Mouse (Mus musculus) neural tube, embryonic 14.5 days (tissue): ENCODE results near the gene Olfr49. TPM values are rescaled to one million over a fixed set of nuclear protein-coding genes. Genes with fewer than 3 reads are reported as not detected.

ENCODE experiments used
- ATAC-seq: fragments of 200-750 bp; cut with Nextera tagmentation; 2 replicates; pipeline ENCODE4 v1.8.0; 2017; ENCODE audit warnings: low read depth, mild to moderate bottlenecking, moderate TSS enrichment, moderate library complexity
- H3K27ac ChIP-seq: fragments of 300-500 bp; sonication (generic); 2 replicates; pipeline ENCODE4 v1.5.1; 2014; ENCODE audit warnings: low read depth, mild to moderate bottlenecking, control low read depth, low read length, moderate library complexity, mixed read lengths
- H3K27me3 ChIP-seq: fragments of 300-500 bp; sonication (generic); 2 replicates; pipeline ENCODE4 v1.6.1; 2014; ENCODE audit warnings: low read length; ENCODE audit not compliant: control insufficient read depth, insufficient read depth
- H3K36me3 ChIP-seq: fragments of 300-500 bp; sonication (generic); 2 replicates; pipeline ENCODE4 v1.6.1; 2014; ENCODE audit warnings: low read length, mixed read lengths; ENCODE audit not compliant: control insufficient read depth, insufficient read depth
- H3K4me1 ChIP-seq: fragments of 300-500 bp; sonication (generic); 2 replicates; pipeline ENCODE4 v1.6.1; 2014; ENCODE audit warnings: low read length; ENCODE audit not compliant: control insufficient read depth, insufficient read depth
- H3K4me2 ChIP-seq: fragments of 300-500 bp; sonication (generic); 2 replicates; pipeline ENCODE4 v1.6.1; 2014; ENCODE audit warnings: mild to moderate bottlenecking, low read depth, low read length, control low read depth
- H3K4me3 ChIP-seq: fragments of 300-500 bp; sonication (generic); 2 replicates; pipeline ENCODE4 v1.5.1; 2014; ENCODE audit warnings: low read depth, low read length, control low read depth, mixed read lengths
- H3K9ac ChIP-seq: fragments of 300-500 bp; sonication (generic); replicated peaks from 2 replicates; pipeline ENCODE4 v1.6.1; 2014; ENCODE audit warnings: low read depth, mild to moderate bottlenecking, control low read depth, low read length, mixed read lengths
- H3K9me3 ChIP-seq: fragments of 300-500 bp; sonication (generic); 2 replicates; pipeline ENCODE4 v1.6.1; 2016; ENCODE audit warnings: low read length; ENCODE audit not compliant: control insufficient read depth
- WGBS: fragments of 180-500 bp; shearing (Covaris S2); extraction: QIAGEN DNeasy Blood & Tissue Kit; methylation state at CpG from one replicate; pipeline ENCODE4 v1.1.7; 2014; 5-methylcytosine and 5-hydroxymethylcytosine counted together
- polyA plus RNA-seq: library from polyadenylated mRNA; unstranded; fragments of >200 nt; fragmentation: Nextera tagmentation; extraction: Ambion mirVana; gene quantifications from 2 replicates; pipeline ENCODE4 v1.2.1, GENCODE M21; 2014

The Olfr49 gene
- polyA plus RNA-seq, 1 experiment from 2014 or later: not detected

GRCm38 (mm10) chr14:54311763-54312162 lies 27.0 kb upstream of the Olfr49 start:
- Histone ChIP-seq H3K4me2 (no peak overlapping the region), H3K9ac (no peak overlapping the region), H3K36me3 (no peaks in the 10 kb centered on the region), H3K9me3 (no peaks in the 10 kb centered on the region), H3K27me3 (no peaks in the 10 kb centered on the region), H3K27ac (no peak overlapping the region), H3K4me1 (no peaks in the 10 kb centered on the region), H3K4me3 (no peak overlapping the region)
- ATAC-seq: no peak
- 37% methylated on average over 3 of the region's 3 CpGs for WGBS

DNA sequence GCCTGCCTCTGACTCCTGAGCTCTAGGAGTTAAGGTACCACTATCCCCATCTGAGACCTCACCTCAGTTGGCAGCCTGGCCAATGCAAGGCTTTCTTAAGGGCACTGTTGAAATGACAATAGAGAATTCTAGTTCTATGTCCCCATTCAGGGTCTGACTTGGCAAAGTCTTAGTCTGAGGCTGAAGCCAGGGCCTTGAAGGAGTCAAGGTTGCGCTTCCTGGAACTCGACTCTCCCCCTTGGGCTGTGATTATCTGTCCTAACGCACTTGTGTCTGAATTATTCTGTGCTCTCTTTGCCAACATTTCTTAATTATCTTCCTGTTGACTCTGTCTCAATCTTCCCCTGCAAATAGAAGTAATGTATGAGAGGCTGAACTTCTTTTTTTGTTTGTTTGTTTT lies 15.9 kb upstream of the Olfr49 start:
- WGBS: 95% methylated on average over 3 of the region's 3 CpGs
- Histone ChIP-seq H3K9ac (no peak overlapping the region), H3K4me2 (no peak overlapping the region), H3K4me1 (no peaks in the 10 kb centered on the region), H3K4me3 (no peak overlapping the region), H3K36me3 (no peaks in the 10 kb centered on the region), H3K27ac (no peak overlapping the region), H3K27me3 (no peaks in the 10 kb centered on the region), H3K9me3 (no peaks in the 10 kb centered on the region)
- no peak for ATAC-seq

GRCm38 (mm10) chr14:54300136-54300535 lies 15.4 kb upstream of the Olfr49 start:
- Histone ChIP-seq H3K4me3 (no peak overlapping the region), H3K27me3 (no peaks in the 10 kb centered on the region), H3K9me3 (no peaks in the 10 kb centered on the region), H3K9ac (no peak overlapping the region), H3K4me1 (no peaks in the 10 kb centered on the region), H3K4me2 (no peak overlapping the region), H3K27ac (no peak overlapping the region), H3K36me3 (no peaks in the 10 kb centered on the region)
- WGBS: 88% methylated on average over 5 of the region's 5 CpGs
- no peak for ATAC-seq

DNA sequence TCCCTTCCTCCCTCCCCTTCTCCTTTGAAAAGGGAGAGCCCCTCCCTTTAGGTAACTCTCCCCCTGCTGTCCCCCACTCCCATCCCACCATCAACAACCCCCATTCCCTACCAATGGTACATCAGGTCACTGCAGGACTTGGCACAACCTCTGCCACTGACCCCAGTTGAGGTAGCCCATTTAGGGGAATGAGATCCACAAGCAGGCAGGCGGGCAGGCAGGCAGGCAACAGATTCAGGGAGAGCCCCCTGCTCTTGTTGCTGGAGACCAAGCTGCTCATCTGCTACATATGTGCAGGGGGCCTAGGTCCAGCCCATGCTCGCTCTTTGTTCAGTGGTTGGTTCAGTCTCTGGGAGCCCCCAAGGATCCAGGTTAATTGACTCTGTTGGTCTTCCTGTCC lies 8.3 kb downstream of the Olfr49 start:
- 88% methylated on average over 2 of the region's 2 CpGs for WGBS

GRCm38 (mm10) chr14:54272696-54273095 lies 12.0 kb downstream of the Olfr49 start:
- Histone ChIP-seq H3K27ac (no peak overlapping the region), H3K4me3 (no peak overlapping the region), H3K9me3 (no peaks in the 10 kb centered on the region), H3K9ac (no peak overlapping the region), H3K4me2 (no peak overlapping the region), H3K36me3 (peaks cover 8% of the 10 kb centered on the region; the same call in 1 of the 2 replicates), H3K27me3 (no peaks in the 10 kb centered on the region), H3K4me1 (no peaks in the 10 kb centered on the region)
- WGBS: 94% methylated on average over 3 of the region's 3 CpGs
- ATAC-seq: no peak

More for the DNA sequence above, 8.3 kb downstream of the Olfr49 start:
- Histone ChIP-seq H3K36me3 (no peaks in the 10 kb centered on the region), H3K4me2 (no peak overlapping the region), H3K4me1 (no peaks in the 10 kb centered on the region), H3K9me3 (no peaks in the 10 kb centered on the region), H3K27ac (no peak overlapping the region), H3K9ac (no peak overlapping the region), H3K27me3 (no peaks in the 10 kb centered on the region), H3K4me3 (no peak overlapping the region)
- ATAC-seq: no peak

- no peak overlapping the region for H3K4me2 ChIP-seq
- no peak overlapping the region for H3K4me3 ChIP-seq
- no peaks in the 10 kb centered on the region for H3K9me3 ChIP-seq
- ATAC-seq: no peak
- H3K36me3 ChIP-seq: peaks cover 8% of the 10 kb centered on the region; the same call in 1 of the 2 replicates
- no peak overlapping the region for H3K27ac ChIP-seq
- no peak overlapping the region for H3K9ac ChIP-seq
- no peaks in the 10 kb centered on the region for H3K27me3 ChIP-seq
- 84% methylated on average over 3 of the region's 3 CpGs for WGBS
- H3K4me1 ChIP-seq: no peaks in the 10 kb centered on the region
These were observed 12.6 kb downstream of the Olfr49 start for GRCm38 (mm10) chr14:54271976-54272606.

DNA sequence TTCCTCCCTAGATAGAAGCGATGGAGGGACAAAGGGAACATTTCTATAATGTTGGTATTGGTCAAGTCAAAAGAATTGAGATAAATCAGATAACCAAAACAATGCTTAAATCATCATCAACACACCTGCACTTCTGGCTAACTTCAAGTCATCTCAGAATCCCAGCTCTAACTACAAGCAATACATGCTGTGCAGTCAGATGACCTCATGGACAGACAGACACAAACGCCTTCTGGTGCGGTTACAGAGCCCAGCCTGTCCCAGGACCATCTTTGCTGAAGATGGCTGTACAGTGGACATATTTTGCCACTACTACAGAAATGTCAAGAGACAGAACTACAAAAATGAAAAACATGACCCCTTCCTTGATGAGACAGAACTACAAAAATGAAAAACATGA lies 14.3 kb downstream of the Olfr49 start:
- Histone ChIP-seq H3K36me3 (peaks cover 8% of the 10 kb centered on the region; the same call in 1 of the 2 replicates), H3K4me1 (no peaks in the 10 kb centered on the region), H3K27me3 (no peaks in the 10 kb centered on the region), H3K27ac (no peak overlapping the region), H3K9ac (no peak overlapping the region), H3K4me3 (no peak overlapping the region), H3K9me3 (no peaks in the 10 kb centered on the region), H3K4me2 (no peak overlapping the region)
- ATAC-seq: no peak
- WGBS: 94% methylated on average over 3 of the region's 3 CpGs

- WGBS: 90% methylated on average over 3 of the region's 3 CpGs
- Histone ChIP-seq H3K9me3 (no peaks in the 10 kb centered on the region), H3K4me2 (no peak overlapping the region), H3K27me3 (no peaks in the 10 kb centered on the region), H3K4me1 (no peaks in the 10 kb centered on the region), H3K36me3 (peaks cover 8% of the 10 kb centered on the region; the same call in 1 of the 2 replicates), H3K9ac (no peak overlapping the region), H3K4me3 (no peak overlapping the region), H3K27ac (no peak overlapping the region)
- ATAC-seq: no peak
These were observed 15.2 kb downstream of the Olfr49 start for GRCm38 (mm10) chr14:54269566-54269965.

GRCm38 (mm10) chr14:54267966-54268365 lies 16.8 kb downstream of the Olfr49 start:
- no peak for ATAC-seq
- Histone ChIP-seq H3K36me3 (peaks cover 8% of the 10 kb centered on the region; the same call in 1 of the 2 replicates), H3K9ac (no peak overlapping the region), H3K27me3 (no peaks in the 10 kb centered on the region), H3K4me1 (no peaks in the 10 kb centered on the region), H3K4me3 (no peak overlapping the region), H3K27ac (no peak overlapping the region), H3K9me3 (no peaks in the 10 kb centered on the region), H3K4me2 (no peak overlapping the region)
- WGBS: 90% methylated on average over 10 of the region's 10 CpGs
